Mouse (Mus musculus) stomach, embryonic 16.5 days (tissue): ENCODE data around the gene Susd2. TPM values are rescaled to one million over a fixed set of nuclear protein-coding genes. Genes with fewer than 3 reads are reported as not detected.

Source experiments
- ATAC-seq: fragments of 200-750 bp; cut with Nextera tagmentation; 2 replicates; pipeline ENCODE4 v1.8.0; 2017; ENCODE audit warnings: moderate number of reproducible peaks, moderate TSS enrichment; ENCODE audit not compliant: insufficient read depth, low FRiP score
- H3K27ac ChIP-seq: fragments of 300-500 bp; sonication (generic); 2 replicates; pipeline ENCODE4 v1.5.1; 2014; ENCODE audit warnings: low read length
- H3K27me3 ChIP-seq: fragments of 300-500 bp; sonication (generic); 2 replicates; pipeline ENCODE4 v1.6.1; 2014; ENCODE audit warnings: low read length, control low read depth, mixed read lengths; ENCODE audit not compliant: control insufficient read depth, insufficient read depth
- H3K36me3 ChIP-seq: fragments of 300-500 bp; sonication (generic); 2 replicates; pipeline ENCODE4 v1.6.1; 2014; ENCODE audit warnings: low read length; ENCODE audit not compliant: control insufficient read depth, insufficient read depth
- H3K4me1 ChIP-seq: fragments of 300-500 bp; sonication (generic); 2 replicates; pipeline ENCODE4 v1.6.1; 2014; ENCODE audit warnings: low read length, control low read depth, mixed read lengths; ENCODE audit not compliant: control insufficient read depth, insufficient read depth
- H3K4me2 ChIP-seq: fragments of 300-500 bp; sonication (generic); 2 replicates; pipeline ENCODE4 v1.6.1; 2014; ENCODE audit warnings: low read depth, low read length, mixed read lengths
- H3K4me3 ChIP-seq: fragments of 300-500 bp; sonication (generic); replicated peaks from 2 replicates; pipeline ENCODE4 v1.5.1; 2014; ENCODE audit warnings: mild to moderate bottlenecking, low read length
- H3K9ac ChIP-seq: fragments of 300-500 bp; sonication (generic); 2 replicates; pipeline ENCODE4 v1.6.1; 2014; ENCODE audit warnings: low read length
- H3K9me3 ChIP-seq: fragments of 300-500 bp; sonication (generic); replicated peaks from 2 replicates; pipeline ENCODE4 v1.6.1; 2016; ENCODE audit warnings: low read length, control low read depth; ENCODE audit not compliant: control insufficient read depth
- WGBS: fragments of 180-500 bp; shearing (Covaris S2); extraction: QIAGEN DNeasy Blood & Tissue Kit; methylation state at CpG from one replicate; pipeline ENCODE4 v1.1.7; 2014; 5-methylcytosine and 5-hydroxymethylcytosine counted together
- polyA plus RNA-seq: library from polyadenylated mRNA; unstranded; fragments of >200 nt; fragmentation: Nextera tagmentation; extraction: Ambion mirVana; gene quantifications from 2 replicates; pipeline ENCODE4 v1.2.1, GENCODE M21; 2015

Susd2 gene
- polyA plus RNA-seq, 1 experiment from 2014 or later, result 16.1 TPM

GRCm38 (mm10) chr10:75676819-75677565 lies 33.2 kb upstream of the Susd2 start:
- Histone ChIP-seq H3K36me3 (no peaks in the 10 kb centered on the region), H3K4me2 (no peak overlapping the region), H3K27me3 (no peaks in the 10 kb centered on the region), H3K9ac (0 out of 2 replicates have a peak overlapping the region, but pooled peaks have one; percentile 10), H3K4me3 (no peak overlapping the region), H3K4me1 (peaks cover 30% of the 10 kb centered on the region), H3K27ac (peak overlapping the region; percentile 89), H3K9me3 (no peaks in the 10 kb centered on the region)
- 65% methylated on average over 7 of the region's 7 CpGs for WGBS
- ATAC-seq, result peak; percentile 39; the same call in 1 of the 2 replicates

- no peak overlapping the region for H3K4me3 ChIP-seq
- H3K4me1 ChIP-seq, result peaks cover 30% of the 10 kb centered on the region
- H3K9ac ChIP-seq, result 0 out of 2 replicates have a peak overlapping the region, but pooled peaks have one; percentile 50
- no peaks in the 10 kb centered on the region for H3K9me3 ChIP-seq
- peak overlapping the region; percentile 89 for H3K27ac ChIP-seq
- ATAC-seq, result no peak
- no peaks in the 10 kb centered on the region for H3K27me3 ChIP-seq
- 79% methylated on average over 2 of the region's 2 CpGs for WGBS
- H3K4me2 ChIP-seq, result no peak overlapping the region
- no peaks in the 10 kb centered on the region for H3K36me3 ChIP-seq
Observed at GRCm38 (mm10) chr10:75676286-75676685, 32.5 kb upstream of the Susd2 start.

- peaks cover 30% of the 10 kb centered on the region for H3K4me1 ChIP-seq
Observed at GRCm38 (mm10) chr10:75675594-75675993, 31.8 kb upstream of the Susd2 start.

GRCm38 (mm10) chr10:75669936-75670335 lies 26.1 kb upstream of the Susd2 start:
- H3K27me3 ChIP-seq, result no peaks in the 10 kb centered on the region
- H3K4me2 ChIP-seq, result no peak overlapping the region
- 100% methylated on average over 1 of the region's 1 CpGs for WGBS
- H3K9me3 ChIP-seq, result no peaks in the 10 kb centered on the region
- no peak overlapping the region for H3K9ac ChIP-seq
- no peak overlapping the region for H3K4me3 ChIP-seq
- no peak overlapping the region for H3K27ac ChIP-seq
- ATAC-seq, result no peak
- no peaks in the 10 kb centered on the region for H3K36me3 ChIP-seq
- peaks cover 20% of the 10 kb centered on the region for H3K4me1 ChIP-seq

More at GRCm38 (mm10) chr10:75675594-75675993, 31.8 kb upstream of the Susd2 start:
- no peaks in the 10 kb centered on the region for H3K36me3 ChIP-seq
- no peaks in the 10 kb centered on the region for H3K27me3 ChIP-seq
- peak overlapping the region; percentile 89; the same call in 1 of the 2 replicates for H3K27ac ChIP-seq
- H3K4me3 ChIP-seq, result no peak overlapping the region
- WGBS, result 84% methylated on average over 8 of the region's 8 CpGs
- no peak for ATAC-seq
- H3K9ac ChIP-seq, result 0 out of 2 replicates have a peak overlapping the region, but pooled peaks have one; percentile 50
- H3K9me3 ChIP-seq, result no peaks in the 10 kb centered on the region
- no peak overlapping the region for H3K4me2 ChIP-seq

GRCm38 (mm10) chr10:75667911-75668270 lies 24.1 kb upstream of the Susd2 start:
- no peaks in the 10 kb centered on the region for H3K27me3 ChIP-seq
- ATAC-seq, result peak; percentile 63
- WGBS, result under 1% methylated on average over 23 of the region's 23 CpGs
- H3K36me3 ChIP-seq, result no peaks in the 10 kb centered on the region
- peak overlapping the region; percentile 90 for H3K27ac ChIP-seq
- no peaks in the 10 kb centered on the region for H3K9me3 ChIP-seq
- H3K9ac ChIP-seq, result peak overlapping the region; percentile 88
- H3K4me3 ChIP-seq, result peak overlapping the region; percentile 68
- peaks cover 20% of the 10 kb centered on the region for H3K4me1 ChIP-seq
- peak overlapping the region; percentile 88 for H3K4me2 ChIP-seq

GRCm38 (mm10) chr10:75667115-75667910 lies 23.5 kb upstream of the Susd2 start:
- Histone ChIP-seq H3K4me1 (peaks cover 20% of the 10 kb centered on the region), H3K27ac (peak overlapping the region; percentile 90), H3K9ac (peak overlapping the region; percentile 88), H3K4me2 (peak overlapping the region; percentile 88), H3K4me3 (peak overlapping the region; percentile 68), H3K36me3 (no peaks in the 10 kb centered on the region), H3K27me3 (no peaks in the 10 kb centered on the region), H3K9me3 (no peaks in the 10 kb centered on the region)
- peak; percentile 78 for ATAC-seq
- WGBS, result under 1% methylated on average over 63 of the region's 63 CpGs

- WGBS, result 55% methylated on average over 4 of the region's 4 CpGs
- Histone ChIP-seq H3K9me3 (no peaks in the 10 kb centered on the region), H3K27ac (peak overlapping the region; percentile 90), H3K9ac (peak overlapping the region; percentile 88), H3K4me3 (peak overlapping the region; percentile 68), H3K36me3 (no peaks in the 10 kb centered on the region), H3K4me2 (peak overlapping the region; percentile 88), H3K27me3 (no peaks in the 10 kb centered on the region), H3K4me1 (peaks cover 20% of the 10 kb centered on the region)
- ATAC-seq, result no peak
Observed at GRCm38 (mm10) chr10:75666451-75667030, 22.7 kb upstream of the Susd2 start.

GRCm38 (mm10) chr10:75664673-75665270 lies 21.0 kb upstream of the Susd2 start:
- peaks cover 20% of the 10 kb centered on the region for H3K4me1 ChIP-seq
- H3K27ac ChIP-seq, result no peak overlapping the region
- no peak overlapping the region for H3K4me3 ChIP-seq
- no peak overlapping the region for H3K9ac ChIP-seq
- no peaks in the 10 kb centered on the region for H3K9me3 ChIP-seq
- no peak for ATAC-seq
- WGBS, result 89% methylated on average over 6 of the region's 6 CpGs
- H3K4me2 ChIP-seq, result no peak overlapping the region
- no peaks in the 10 kb centered on the region for H3K36me3 ChIP-seq
- H3K27me3 ChIP-seq, result no peaks in the 10 kb centered on the region
